Mouse (Mus musculus): ENCODE results near the gene Obp1b.
"Not testable (repeated sequence)": the region's sequence is repeated elsewhere in the genome, so short reads cannot be mapped to it uniquely, and the experiment has no call there.

Obp1b gene

DNA sequence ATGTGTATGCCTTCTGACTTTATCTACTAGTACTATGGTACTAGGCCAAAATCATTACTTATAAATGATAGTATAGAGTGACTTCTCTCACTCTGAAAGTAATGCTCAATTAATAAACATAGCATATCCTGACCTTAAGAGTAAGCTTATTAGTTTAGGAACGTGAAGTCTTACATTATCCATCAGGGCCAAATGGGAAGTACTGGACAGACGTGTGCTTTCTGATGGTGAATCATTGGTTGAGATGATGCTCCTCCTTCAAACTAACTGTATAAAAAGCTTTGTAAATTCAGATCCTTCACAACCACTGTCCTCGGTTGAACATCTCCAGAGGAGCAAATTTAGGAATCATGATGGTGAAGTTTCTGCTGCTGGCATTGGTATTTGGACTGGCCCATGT, at the start of gene Obp1b:
Gene Obp1b (plus strand): TSS at position 301 of the 400 bp plus-strand sequence.
- not testable (repeated sequence) for DNase-seq

DNA sequence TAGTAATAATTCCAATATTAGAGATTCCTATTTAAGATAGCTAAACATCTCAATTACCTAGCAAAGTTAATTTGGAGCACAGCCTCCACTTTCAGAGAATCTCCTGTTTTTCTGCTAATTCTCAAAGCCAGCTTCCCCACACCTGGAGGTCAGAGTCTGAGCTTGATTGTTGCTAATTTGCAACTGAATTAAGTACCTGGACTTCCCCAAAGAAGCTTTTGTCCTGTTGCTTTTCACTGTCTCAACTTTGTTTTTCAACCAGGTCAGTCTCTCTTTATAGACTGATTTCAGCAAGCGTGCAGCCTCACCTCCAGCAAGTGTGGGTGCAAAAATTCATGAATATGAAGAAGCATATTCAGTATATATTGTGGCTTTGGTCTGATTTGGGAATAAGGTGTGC, 15.6 kb downstream of the Obp1b start:
- DNase-seq, result not testable (repeated sequence)

DNA sequence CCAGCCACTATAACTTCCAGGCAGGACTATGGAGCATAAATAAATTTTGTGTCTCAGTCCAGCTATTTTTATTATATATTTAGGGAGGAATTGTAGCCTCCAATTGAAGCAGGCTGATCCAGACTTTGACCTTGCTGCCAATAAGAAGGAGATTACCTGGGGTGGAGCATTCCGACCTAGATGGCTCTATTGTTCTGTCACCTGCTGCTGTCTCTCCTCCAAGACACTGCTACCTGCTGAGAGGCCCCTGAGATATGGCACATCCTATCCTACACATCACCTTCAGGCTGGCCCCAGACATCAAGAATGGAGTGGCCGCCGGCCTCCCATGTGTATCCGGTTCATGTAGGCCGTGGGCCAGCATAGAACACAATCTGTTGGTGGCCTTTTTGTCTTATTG, 16.3 kb downstream of the Obp1b start:
- no peak for DNase-seq
